Mouse (Mus musculus) E14TG2a.4 (cell line): Measurements from ENCODE around the gene Gdpd5.
"Not testable (repeated sequence)": the region's sequence is repeated elsewhere in the genome, so short reads cannot be mapped to it uniquely, and the experiment has no call there.

Source experiments
- H3K27me3 ChIP-seq: 2 replicates; pipeline ENCODE4 v1.6.1; 2014; ENCODE audit warnings: low read length, control low read depth; ENCODE audit not compliant: insufficient read depth
- H3K36me3 ChIP-seq: 2 replicates; pipeline ENCODE4 v1.6.1; 2014; ENCODE audit warnings: low read length, control low read depth; ENCODE audit not compliant: insufficient read depth
- H3K4me1 ChIP-seq: replicated peaks from 2 replicates; pipeline ENCODE4 v1.6.1; 2014; ENCODE audit warnings: low read depth, low read length, control low read depth
- H3K4me3 ChIP-seq: replicated peaks from 2 replicates; pipeline ENCODE4 v1.5.1; 2014; ENCODE audit warnings: mild to moderate bottlenecking, low read length
- H3K9me3 ChIP-seq: 2 replicates; pipeline ENCODE4 v1.6.1; 2014; ENCODE audit warnings: low read length, control low read depth
- CTCF ChIP-seq: conservative IDR thresholded peaks from 2 replicates; pipeline ENCODE4 v1.5.1; 2014; ENCODE audit warnings: low read length
- NANOG ChIP-seq: IDR thresholded peaks from 2 replicates; pipeline ENCODE4 v1.6.1; 2014; ENCODE audit warnings: borderline replicate concordance, low read length, mixed read lengths
- POU5F1 ChIP-seq: IDR thresholded peaks from 2 replicates; pipeline ENCODE4 v1.6.1; 2014; ENCODE audit warnings: low read length, borderline replicate concordance

The Gdpd5 gene

GRCm38 (mm10) chr7:99500655-99501054, 119.4 kb downstream of the Gdpd5 start:
- no peak overlapping the region for H3K4me3 ChIP-seq
- no peaks in the 10 kb centered on the region for H3K9me3 ChIP-seq

GRCm38 (mm10) chr7:99501148-99501547, 119.9 kb downstream of the Gdpd5 start:
- Histone ChIP-seq H3K36me3 (no peaks in the 10 kb centered on the region), H3K9me3 (no peaks in the 10 kb centered on the region), H3K4me3 (no peak overlapping the region), H3K27me3 (0 out of 2 replicates have a peak, but pooled peaks cover 2% of the 10 kb centered on the region), H3K4me1 (no peaks in the 10 kb centered on the region)
- TF ChIP-seq POU5F1 (no peak), CTCF (no peak), NANOG (no peak)

More at GRCm38 (mm10) chr7:99500655-99501054, 119.4 kb downstream of the Gdpd5 start:
- TF ChIP-seq POU5F1 (no peak), NANOG (no peak), CTCF (no peak)
- Histone ChIP-seq H3K4me1 (no peaks in the 10 kb centered on the region), H3K36me3 (no peaks in the 10 kb centered on the region), H3K27me3 (0 out of 2 replicates have a peak, but pooled peaks cover 2% of the 10 kb centered on the region)

GRCm38 (mm10) chr7:99504556-99504955, 123.3 kb downstream of the Gdpd5 start:
- Histone ChIP-seq H3K27me3 (no peaks in the 10 kb centered on the region), H3K9me3 (no peaks in the 10 kb centered on the region), H3K4me1 (peaks cover 9% of the 10 kb centered on the region; the same call in 1 of the 2 replicates), H3K4me3 (no peak overlapping the region), H3K36me3 (no peaks in the 10 kb centered on the region)
- TF ChIP-seq POU5F1 (no peak), NANOG (no peak), CTCF (no peak)

- peaks cover 15% of the 10 kb centered on the region for H3K4me1 ChIP-seq
- not testable (repeated sequence) for H3K36me3 ChIP-seq, H3K4me3 ChIP-seq
Measured at GRCm38 (mm10) chr7:99508187-99508586, 127.0 kb downstream of the Gdpd5 start.

GRCm38 (mm10) chr7:99510087-99510501, 128.9 kb downstream of the Gdpd5 start:
- H3K36me3 ChIP-seq: no peaks in the 10 kb centered on the region
- TF ChIP-seq POU5F1 (no peak), NANOG (no peak), CTCF (no peak)
- H3K4me1 ChIP-seq: peaks cover 15% of the 10 kb centered on the region
- H3K9me3 ChIP-seq: no peaks in the 10 kb centered on the region
- H3K27me3 ChIP-seq: no peaks in the 10 kb centered on the region
- no peak overlapping the region for H3K4me3 ChIP-seq

More at GRCm38 (mm10) chr7:99508187-99508586, 127.0 kb downstream of the Gdpd5 start:
- not testable (repeated sequence) for H3K27me3 ChIP-seq, H3K9me3 ChIP-seq
